Mouse (Mus musculus): ENCODE measurements around the gene Vmn1r122. TPM values are rescaled to one million over a fixed set of nuclear protein-coding genes. Genes with fewer than 3 reads are reported as not detected.

Vmn1r122 gene
- not detected in 2 replicates for polyA plus RNA-seq (2012; rRNA removed; ENCODE audit: low replicate concordance)

DNA sequence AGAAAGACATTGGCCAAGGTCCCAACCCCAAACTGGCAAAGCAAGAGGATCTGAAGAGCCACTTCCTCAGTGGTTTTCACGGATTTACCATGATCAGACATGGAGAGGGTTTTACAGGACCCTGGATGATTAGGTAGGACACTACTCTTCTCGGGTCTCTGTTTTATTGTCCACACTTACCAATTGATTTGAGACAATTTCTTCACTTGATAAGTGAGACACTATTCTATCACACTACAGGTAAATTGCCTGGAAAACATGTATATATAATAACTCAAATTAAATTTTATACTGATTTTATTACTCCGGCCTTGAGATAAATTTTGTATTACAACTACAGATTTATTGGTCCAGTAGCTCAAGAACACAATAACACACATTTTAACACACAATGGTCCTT, at the start of gene Vmn1r122:
Vmn1r122 (minus strand) TSS at position 101 of the 400 bp plus-strand sequence.

DNA sequence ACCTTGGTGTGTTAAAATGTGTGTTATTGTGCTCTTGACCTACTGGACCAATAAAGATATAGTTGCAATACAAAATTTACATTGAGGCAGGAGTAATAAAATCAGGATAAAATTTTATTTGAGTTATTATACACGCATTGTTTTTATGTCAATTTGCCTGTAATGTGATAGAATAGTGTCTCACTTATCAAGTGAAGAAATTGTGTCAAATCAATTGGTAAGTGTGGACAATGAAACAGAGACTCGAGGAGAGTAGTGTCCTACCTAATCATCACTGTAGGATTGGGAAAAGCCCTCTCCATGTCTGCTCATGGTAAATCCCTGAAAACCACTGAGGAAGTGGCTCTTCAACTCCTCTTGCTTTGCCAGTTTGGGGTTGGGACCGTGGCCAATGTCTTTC, 28.0 kb upstream of the Vmn1r122 start, which contains the start of gene Vmn1r123:
Vmn1r123 (plus strand) TSS at position 301 of the 400 bp plus-strand sequence.

DNA sequence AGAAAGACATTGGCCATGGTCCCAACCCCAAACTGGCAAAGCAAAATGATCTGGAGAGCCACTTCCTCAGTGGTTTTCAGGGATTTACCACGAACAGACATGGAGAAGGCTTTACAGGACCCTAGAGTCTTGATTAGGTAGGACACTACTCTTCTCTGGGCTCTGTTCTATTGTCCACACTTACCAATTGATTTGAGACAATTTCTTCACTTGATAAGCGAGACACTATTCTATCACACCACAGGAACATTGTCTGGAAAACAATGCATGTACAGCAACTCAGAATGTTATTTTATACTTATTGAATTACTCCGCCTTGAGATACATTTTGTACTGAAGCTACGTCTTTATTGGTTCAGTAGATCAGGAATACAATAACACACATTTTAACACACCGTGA, 35.5 kb downstream of the Vmn1r122 start, which contains the start of gene Vmn1r121:
Vmn1r121 (minus strand) TSS at position 101 of the 400 bp plus-strand sequence.

Other genes with a start within 250 kb of the Vmn1r122 start
- not detected in 2 replicates for gene Vmn1r118, start 221.8 kb downstream of the Vmn1r122 start, polyA plus RNA-seq (2012; rRNA removed; ENCODE audit: low replicate concordance)
- gene Vmn1r119, start 121.7 kb downstream of the Vmn1r122 start, polyA plus RNA-seq (2012; rRNA removed; ENCODE audit: low replicate concordance) = not detected in 2 replicates
- gene Vmn1r120, start 80.3 kb downstream of the Vmn1r122 start, polyA plus RNA-seq (2012; rRNA removed; ENCODE audit: low replicate concordance) = not detected in 2 replicates
- gene Vmn1r121, start 35.6 kb downstream of the Vmn1r122 start, polyA plus RNA-seq (2012; rRNA removed; ENCODE audit: low replicate concordance) = not detected in 2 replicates
- gene Vmn1r123, start 28.1 kb upstream of the Vmn1r122 start, polyA plus RNA-seq (2012; rRNA removed; ENCODE audit: low replicate concordance) = not detected in 2 replicates
- gene Gm5157, start 56.3 kb upstream of the Vmn1r122 start, polyA plus RNA-seq (2012; rRNA removed; ENCODE audit: low replicate concordance) = not detected in 2 replicates
- gene Vmn1r124, start 126.5 kb upstream of the Vmn1r122 start, polyA plus RNA-seq (2012; rRNA removed; ENCODE audit: low replicate concordance) = not detected in 2 replicates
- not detected in 2 replicates for gene Vmn1r125, start 138.1 kb upstream of the Vmn1r122 start, polyA plus RNA-seq (2012; rRNA removed; ENCODE audit: low replicate concordance)
- gene Vmn1r126, start 167.3 kb upstream of the Vmn1r122 start, polyA plus RNA-seq (2012; rRNA removed; ENCODE audit: low replicate concordance) = not detected in 2 replicates
- gene Vmn1r127, start 185.7 kb upstream of the Vmn1r122 start, polyA plus RNA-seq (2012; rRNA removed; ENCODE audit: low replicate concordance) = not detected in 2 replicates
- gene Vmn1r128, start 215.2 kb upstream of the Vmn1r122 start, polyA plus RNA-seq (2012; rRNA removed; ENCODE audit: low replicate concordance) = not detected in 2 replicates
- gene Vmn1r129, start 227.2 kb upstream of the Vmn1r122 start, polyA plus RNA-seq (2012; rRNA removed; ENCODE audit: low replicate concordance) = not detected in 2 replicates